Mouse (Mus musculus) lung, adult 2 months (tissue): Measurements from ENCODE around the gene Sphk2. TPM values are rescaled to one million over a fixed set of nuclear protein-coding genes. Genes with fewer than 3 reads are reported as not detected.

Experiments used
- DNase-seq: peaks from one replicate; pipeline ENCODE4 v3.0.0; 2022
- H3K4me1 ChIP-seq: fragments of 200-500 bp; 2 replicates; pipeline ENCODE4 v1.6.1; 2011; ENCODE audit warnings: low read length; ENCODE audit not compliant: control insufficient read depth, insufficient read depth
- H3K4me3 ChIP-seq: fragments of 200-500 bp; replicated peaks from 2 replicates; pipeline ENCODE3; 2011; ENCODE audit warnings: low read depth, mild to moderate bottlenecking, control low read depth, low read length; ENCODE audit errors: extremely low read depth
- CTCF ChIP-seq: fragments of 200-500 bp; IDR thresholded peaks from 2 replicates; pipeline ENCODE4 v1.5.1; 2011; ENCODE audit warnings: mild to moderate bottlenecking, low read length, control low read depth; ENCODE audit not compliant: insufficient read depth
- POLR2A ChIP-seq: fragments of 200-500 bp; IDR thresholded peaks from 2 replicates; pipeline ENCODE4 v1.6.1; 2011; ENCODE audit warnings: low read depth, mild to moderate bottlenecking, control low read depth, low read length, borderline replicate concordance; ENCODE audit errors: extremely low read depth
- WGBS: fragments of 180-500 bp; shearing (Covaris S2); methylation state at CpG from one replicate; pipeline ENCODE4 v1.1.7; 2018; 5-methylcytosine and 5-hydroxymethylcytosine counted together
- polyA plus RNA-seq: library from polyadenylated mRNA; depleted of rRNA; stranded (reverse); fragments of >200 nt; gene quantifications from 2 replicates; pipeline ENCODE4 v1.2.3, GENCODE M21; 2012

The Sphk2 gene
- polyA plus RNA-seq, 1 experiment = 62.4 TPM

DNA sequence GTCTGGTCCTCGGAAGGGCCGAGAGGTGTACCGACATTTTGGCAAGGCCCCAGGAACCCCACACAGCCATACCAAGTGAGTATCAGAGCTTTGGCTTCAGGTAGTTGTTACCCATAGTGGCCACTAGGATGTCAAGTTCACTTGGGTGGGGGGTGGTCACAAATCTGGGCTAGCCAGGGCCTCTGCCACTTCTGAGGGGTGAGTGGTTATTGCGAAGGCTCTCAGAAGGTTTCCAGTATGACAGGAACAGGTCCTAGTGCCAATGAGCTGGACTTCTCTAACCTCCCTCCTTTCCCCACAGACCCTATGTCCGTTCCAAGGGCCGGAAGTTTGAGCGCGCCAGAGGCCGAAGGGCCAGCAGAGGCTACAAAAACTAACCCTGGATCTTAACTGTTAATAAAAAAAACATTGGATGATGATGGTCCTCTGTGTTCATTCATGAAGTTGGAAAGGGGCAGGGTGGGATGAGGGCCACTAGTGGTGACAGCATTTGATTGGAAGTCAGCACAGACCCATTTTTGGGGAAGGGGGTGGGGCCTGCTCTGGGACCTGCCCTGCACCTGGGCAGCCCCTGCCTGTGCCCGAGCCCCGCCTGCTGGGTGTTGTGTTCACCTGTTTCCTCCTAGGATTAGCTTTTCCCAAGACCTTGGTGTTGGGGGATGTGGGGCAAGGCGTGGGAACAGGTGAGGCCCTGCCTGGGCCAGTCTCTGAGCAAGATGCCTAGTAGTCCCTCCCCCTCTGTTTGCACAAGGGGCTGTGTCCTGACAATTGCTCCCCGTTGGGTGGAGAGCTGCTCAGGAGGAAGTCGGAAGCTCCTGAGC, 2.8 kb upstream of the Sphk2 start, which contains the start of gene Fam83e:
TSS of gene Fam83e (plus strand) at position 800 of the 821 bp plus-strand sequence.
- no peak for DNase-seq
- WGBS = 69% methylated on average over 14 of the region's 14 CpGs
- H3K4me1 ChIP-seq = peaks cover 13% of the 10 kb centered on the region
- TF ChIP-seq CTCF = no peak
- TF ChIP-seq POLR2A = no peak
- no peak within 1 kb of the TSS for H3K4me3 ChIP-seq

DNA sequence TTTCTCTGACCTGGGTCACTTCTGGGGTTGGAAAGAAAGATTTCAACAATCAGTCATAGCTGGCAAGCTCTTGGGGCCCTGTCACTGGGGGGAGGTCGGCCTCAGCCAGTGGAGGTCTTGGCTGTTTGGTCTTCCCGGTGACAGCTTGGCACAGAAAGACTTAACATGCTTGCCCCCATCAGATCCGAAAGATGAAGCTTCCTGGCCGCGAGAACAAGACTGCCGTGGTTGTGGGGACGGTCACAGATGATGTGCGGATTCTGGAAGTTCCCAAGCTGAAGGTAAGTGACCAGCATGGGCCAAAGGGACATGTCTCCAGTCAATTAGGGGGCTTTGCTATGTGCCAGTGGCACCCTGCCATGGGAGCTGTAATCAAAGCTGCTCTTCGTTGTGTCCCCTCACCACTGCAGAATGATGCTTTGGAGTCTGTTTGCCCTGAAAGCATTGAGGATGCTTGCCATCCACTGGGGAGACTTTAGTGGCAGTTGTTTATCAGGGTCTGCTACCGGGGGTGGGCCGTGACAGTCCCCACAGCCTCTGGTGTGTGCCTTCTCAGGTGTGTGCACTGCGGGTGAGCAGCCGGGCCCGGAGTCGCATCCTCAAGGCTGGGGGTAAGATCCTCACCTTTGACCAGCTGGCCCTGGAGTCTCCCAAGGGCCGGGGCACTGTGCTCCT, 2.1 kb upstream of the Sphk2 start:
- TF ChIP-seq POLR2A (no peak), CTCF (no peak)
- Histone ChIP-seq H3K4me1 (peaks cover 16% of the 10 kb centered on the region), H3K4me3 (no peak overlapping the region)
- no peak for DNase-seq
- 85% methylated on average over 16 of the region's 16 CpGs for WGBS

DNA sequence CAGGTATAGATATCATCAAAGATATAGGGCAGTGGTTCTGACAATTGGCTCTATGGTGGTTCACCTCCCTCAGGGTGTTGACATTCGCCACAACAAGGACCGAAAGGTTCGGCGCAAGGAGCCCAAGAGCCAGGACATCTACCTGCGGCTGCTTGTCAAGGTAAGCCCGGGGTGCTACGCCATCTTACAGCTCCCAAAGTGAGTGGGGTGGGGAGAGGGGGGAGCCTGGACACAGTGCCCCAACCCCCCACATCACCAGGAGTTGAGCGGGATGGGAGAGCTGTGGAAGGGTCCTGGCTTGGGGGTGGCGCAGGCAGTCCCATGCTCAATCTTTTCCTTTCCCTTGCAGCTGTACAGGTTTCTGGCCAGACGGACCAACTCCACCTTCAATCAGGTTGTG, 1.4 kb upstream of the Sphk2 start:
- Histone ChIP-seq H3K4me3 (no peak overlapping the region), H3K4me1 (peaks cover 21% of the 10 kb centered on the region)
- WGBS = 75% methylated on average over 10 of the region's 10 CpGs
- TF ChIP-seq POLR2A (no peak), CTCF (no peak)
- DNase-seq = no peak

DNA sequence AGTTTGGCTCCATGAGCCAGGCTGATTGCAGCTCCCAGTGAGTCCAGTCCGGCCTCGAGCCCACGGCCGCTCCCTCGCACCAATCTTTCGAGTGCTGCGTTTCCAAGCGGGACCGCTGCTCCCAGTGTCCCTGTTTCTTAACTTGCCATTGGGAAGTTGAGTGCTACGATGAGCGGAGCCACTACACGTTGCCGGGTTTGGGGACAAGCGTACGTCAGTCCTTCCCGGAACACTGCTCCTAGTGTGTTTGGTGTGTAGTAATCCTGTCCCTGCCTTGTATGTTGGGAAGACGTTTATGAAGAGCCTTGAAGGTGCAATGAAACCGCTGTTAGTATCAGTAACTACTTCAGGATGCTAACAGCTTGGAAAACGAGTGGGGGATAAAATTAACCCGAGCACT, 529 bp upstream of the Sphk2 start:
- WGBS = under 1% methylated on average over 20 of the region's 20 CpGs
- TF ChIP-seq POLR2A = no peak; the same call in 1 of the 2 replicates
- no peak for TF ChIP-seq CTCF
- H3K4me1 ChIP-seq = peaks cover 24% of the 10 kb centered on the region
- peak overlapping the region; percentile 94 for H3K4me3 ChIP-seq
- DNase-seq = no peak

DNA sequence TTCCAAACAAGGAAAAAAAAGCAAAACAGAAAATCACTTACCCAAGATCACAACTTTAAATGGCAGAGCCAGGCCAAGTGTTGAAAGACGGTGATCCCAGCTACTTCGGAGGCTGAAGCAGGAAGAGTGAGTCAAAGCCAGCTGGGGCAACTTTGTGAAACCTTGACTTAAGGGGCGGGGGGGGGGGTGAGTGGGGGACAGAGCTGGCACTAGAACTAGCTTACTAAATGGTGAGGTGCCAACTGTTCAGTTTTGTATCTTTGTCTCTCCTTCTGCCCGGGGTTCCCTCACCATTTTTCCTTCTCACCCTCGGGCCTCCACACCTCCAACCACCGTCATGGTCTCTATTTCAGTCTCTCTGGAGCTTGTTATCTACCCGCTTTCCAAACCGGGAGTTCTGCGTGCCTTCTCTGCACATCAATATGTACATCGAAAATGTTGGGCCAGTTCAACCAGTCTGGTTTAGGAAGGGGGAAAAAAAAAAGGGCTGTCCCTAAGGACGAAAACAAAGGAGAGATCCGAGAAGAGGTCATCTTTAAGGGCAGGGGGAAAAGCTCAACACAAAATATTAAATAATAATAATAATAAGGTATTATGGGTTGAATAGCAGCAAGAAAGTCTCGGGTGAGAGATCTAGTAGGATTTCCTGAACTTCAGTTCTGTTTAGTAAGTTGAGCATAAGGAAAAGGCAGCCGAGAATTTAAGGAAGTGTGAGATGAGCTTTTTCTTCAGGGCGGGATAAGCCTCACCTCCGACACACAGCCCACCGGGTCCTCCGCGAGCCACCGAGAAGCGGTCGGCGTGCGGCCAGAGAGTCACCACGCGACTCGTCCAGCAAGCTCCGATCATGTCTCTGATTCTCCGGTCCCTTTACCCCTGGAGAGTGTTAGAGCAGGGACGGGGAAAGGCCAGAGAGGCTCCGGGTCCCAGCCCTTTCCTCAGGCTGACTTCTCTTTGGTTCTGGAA, 567 bp downstream of the Sphk2 start:
- 5% methylated on average over 31 of the region's 31 CpGs for WGBS
- H3K4me1 ChIP-seq = peaks cover 26% of the 10 kb centered on the region

DNA sequence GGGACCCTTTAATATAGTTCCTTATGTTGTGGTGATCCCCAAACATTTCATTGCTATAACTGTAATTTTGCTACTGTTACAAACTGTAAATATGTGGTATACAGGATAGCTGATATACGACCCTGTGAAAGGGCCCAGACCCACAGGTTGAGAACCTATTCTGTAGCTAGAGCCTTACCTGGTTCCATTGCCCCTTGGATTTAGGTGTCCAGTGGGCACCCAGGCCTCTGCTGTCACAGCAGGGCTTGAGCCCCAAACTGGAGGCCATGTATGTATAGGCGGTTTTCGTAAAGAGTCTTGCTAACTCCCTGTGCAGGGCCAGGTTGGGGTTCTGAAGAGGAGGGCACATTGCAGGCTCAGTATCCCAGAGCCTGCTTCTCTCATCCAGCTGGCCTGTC, 1.3 kb downstream of the Sphk2 start:
- 85% methylated on average over 3 of the region's 3 CpGs for WGBS
- no peak for DNase-seq
- no peak overlapping the region for H3K4me3 ChIP-seq
- TF ChIP-seq CTCF (no peak), POLR2A (no peak)
- H3K4me1 ChIP-seq = peaks cover 26% of the 10 kb centered on the region

More for the DNA sequence above, 567 bp downstream of the Sphk2 start:
- no peak for DNase-seq
- H3K4me3 ChIP-seq = peak overlapping the region; percentile 94
- TF ChIP-seq POLR2A = no peak
- TF ChIP-seq CTCF = no peak

DNA sequence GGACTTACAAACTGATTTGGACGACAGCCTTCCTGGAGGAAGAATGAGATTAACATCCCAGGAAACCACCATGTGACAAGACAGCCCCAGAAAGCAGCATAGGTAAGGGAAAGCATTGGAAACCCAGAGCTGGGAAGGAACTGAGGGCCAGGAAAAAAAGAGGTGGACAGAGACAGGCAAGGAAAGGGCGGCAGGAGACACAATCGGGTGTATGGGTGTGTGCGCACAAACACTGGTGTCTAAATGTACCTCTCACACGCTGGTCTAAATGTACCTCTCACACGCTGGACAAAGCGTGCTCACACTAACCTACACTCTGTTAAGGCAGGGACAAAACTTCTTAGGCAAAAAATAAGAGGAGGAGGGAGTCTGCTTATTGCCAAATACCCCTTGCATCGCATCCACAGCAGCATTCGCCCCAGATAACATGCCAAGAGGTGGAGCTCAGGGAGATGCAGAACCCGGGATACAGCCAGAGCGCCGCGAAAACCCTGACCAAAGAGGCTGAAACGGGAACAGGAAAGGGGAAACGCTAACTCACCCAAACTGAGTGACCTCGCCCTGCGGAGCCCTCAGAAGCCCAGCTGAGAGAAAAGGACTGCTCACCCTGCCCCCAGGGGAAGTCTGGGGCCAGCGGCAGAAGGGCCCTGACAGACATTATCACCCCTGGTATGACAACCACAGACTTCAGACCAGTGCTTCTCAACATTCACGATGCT, 1.9 kb downstream of the Sphk2 start:
- TF ChIP-seq CTCF = no peak
- TF ChIP-seq POLR2A = no peak
- no peak for DNase-seq
- 75% methylated on average over 19 of the region's 19 CpGs for WGBS
- H3K4me1 ChIP-seq = peaks cover 26% of the 10 kb centered on the region
- no peak overlapping the region for H3K4me3 ChIP-seq

DNA sequence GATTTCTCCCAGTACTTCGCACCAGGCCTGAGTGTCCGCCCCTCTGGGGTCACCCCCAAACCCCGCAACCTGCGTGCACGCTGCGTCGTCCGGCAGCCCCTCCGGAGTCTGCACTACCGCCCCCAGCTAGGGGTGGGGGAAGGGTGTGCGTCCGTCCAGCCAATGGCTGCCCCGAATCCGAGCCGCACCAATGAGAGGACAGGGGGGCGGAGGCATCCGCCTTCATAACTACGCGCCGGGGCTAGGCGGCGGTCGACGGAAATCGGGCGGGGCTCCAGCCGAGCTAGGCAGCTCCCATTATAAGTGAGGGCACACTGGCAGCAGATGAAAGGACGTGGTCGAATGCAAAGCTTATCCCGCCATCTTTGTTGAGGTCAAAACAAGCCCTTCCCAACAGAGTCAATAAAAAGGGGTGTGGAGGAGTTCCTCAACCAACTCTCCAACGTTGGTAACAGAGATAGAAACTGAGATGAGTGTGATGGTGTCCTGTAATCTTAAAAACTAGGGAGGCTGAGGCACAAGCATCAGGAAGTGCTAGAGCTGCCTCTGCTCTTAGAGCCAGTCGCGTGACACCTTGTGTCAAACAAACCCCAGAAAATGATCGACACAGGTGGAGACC, 2.6 kb downstream of the Sphk2 start, which contains the start of gene Rpl18:
TSS of gene Rpl18 (plus strand) at position 368 of the 619 bp plus-strand sequence.
- Histone ChIP-seq H3K4me3 (peak within 1 kb of the TSS; percentile 71), H3K4me1 (peaks cover 26% of the 10 kb centered on the region)
- DNase-seq = peak; percentile 94
- WGBS = 6% methylated on average over 34 of the region's 34 CpGs
- TF ChIP-seq POLR2A = peak; percentile 61; the same call in 1 of the 2 replicates
- TF ChIP-seq CTCF = no peak
